Mouse (Mus musculus) left cerebral cortex, adult 11 months (tissue): Measurements from ENCODE around the gene Robo1.

Source experiments
- DNase-seq: peaks from one replicate; pipeline ENCODE4 v3.0.0; 2022; ENCODE audit warnings: low spot score

The Robo1 gene

GRCm38 (mm10) chr16:72678947-72679558, 370.9 kb downstream of the Robo1 start:
- DNase-seq = no peak

GRCm38 (mm10) chr16:72685604-72686479, 377.7 kb downstream of the Robo1 start:
- no peak for DNase-seq

- DNase-seq = no peak
Observed at GRCm38 (mm10) chr16:72686480-72687053, 378.5 kb downstream of the Robo1 start.

- no peak for DNase-seq
Observed at GRCm38 (mm10) chr16:72687651-72688050, 379.5 kb downstream of the Robo1 start.

- DNase-seq = no peak
Observed at GRCm38 (mm10) chr16:72688185-72688681, 380.1 kb downstream of the Robo1 start.

GRCm38 (mm10) chr16:72691909-72692308, 383.8 kb downstream of the Robo1 start:
- no peak for DNase-seq

- no peak for DNase-seq
Observed at GRCm38 (mm10) chr16:72693446-72694274, 385.6 kb downstream of the Robo1 start.

GRCm38 (mm10) chr16:72694787-72695186, 386.7 kb downstream of the Robo1 start:
- no peak for DNase-seq

- DNase-seq = peak; percentile 23
Observed at GRCm38 (mm10) chr16:72699238-72700006, 391.3 kb downstream of the Robo1 start.

GRCm38 (mm10) chr16:72700297-72700696, 392.2 kb downstream of the Robo1 start:
- no peak for DNase-seq

- no peak for DNase-seq
Observed at GRCm38 (mm10) chr16:72703486-72703885, 395.4 kb downstream of the Robo1 start.

GRCm38 (mm10) chr16:72705851-72706250, 397.7 kb downstream of the Robo1 start:
- DNase-seq = no peak

- no peak for DNase-seq
Observed at GRCm38 (mm10) chr16:72708526-72708925, 400.4 kb downstream of the Robo1 start.

GRCm38 (mm10) chr16:72717118-72717802, 409.2 kb downstream of the Robo1 start:
- no peak for DNase-seq

- no peak for DNase-seq
Observed at GRCm38 (mm10) chr16:72719063-72719462, 411.0 kb downstream of the Robo1 start.

GRCm38 (mm10) chr16:72720979-72721378, 412.9 kb downstream of the Robo1 start:
- no peak for DNase-seq

- DNase-seq = no peak
Observed at GRCm38 (mm10) chr16:72721713-72722481, 413.8 kb downstream of the Robo1 start.

- no peak for DNase-seq
Observed at GRCm38 (mm10) chr16:72734234-72734633, 426.1 kb downstream of the Robo1 start.

GRCm38 (mm10) chr16:72735175-72735574, 427.1 kb downstream of the Robo1 start:
- DNase-seq = no peak

GRCm38 (mm10) chr16:72735588-72735987, 427.5 kb downstream of the Robo1 start:
- no peak for DNase-seq
